Mouse (Mus musculus): Measurements from ENCODE around the gene Dixdc1.

- TF ChIP-seq POLR2A (IDR thresholded peaks at IDR 0.05; ENCODE audit: borderline replicate concordance, control insufficient read depth, low read depth, low read length) = no peak
- no peak for TF ChIP-seq CTCF (IDR thresholded peaks at IDR 0.05; ENCODE audit: control insufficient read depth, insufficient read depth, low read length)
Measured at GRCm38 (mm10) chr9:50751323-50751722, 12.0 kb upstream of the Dixdc1 start, which contains the start of gene Cryab.
